Mouse (Mus musculus) hindbrain, embryonic 14.5 days (tissue): ENCODE results near the gene G6pdx. TPM values are rescaled to one million over a fixed set of nuclear protein-coding genes. Genes with fewer than 3 reads are reported as not detected.

Experiments
- ATAC-seq: fragments of 200-750 bp; cut with Nextera tagmentation; 2 replicates; pipeline ENCODE4 v1.8.0; 2017; ENCODE audit warnings: moderate number of reproducible peaks, mild to moderate bottlenecking, moderate TSS enrichment, moderate library complexity; ENCODE audit not compliant: low FRiP score
- DNase-seq: peaks from one replicate; pipeline ENCODE4 v3.0.0-alpha.2; 2015; ENCODE audit warnings: low spot score
- H3K27ac ChIP-seq: fragments of 300-500 bp; sonication (generic); 2 replicates; pipeline ENCODE4 v1.5.1; 2014; ENCODE audit warnings: mild to moderate bottlenecking, moderate library complexity
- H3K27me3 ChIP-seq: fragments of 300-500 bp; sonication (generic); 2 replicates; pipeline ENCODE4 v1.6.1; 2014; ENCODE audit warnings: mild to moderate bottlenecking, low read length, mixed read lengths; ENCODE audit not compliant: control insufficient read depth, insufficient read depth
- H3K36me3 ChIP-seq: fragments of 300-500 bp; sonication (generic); replicated peaks from 2 replicates; pipeline ENCODE4 v1.6.1; 2014; ENCODE audit not compliant: control insufficient read depth, insufficient read depth
- H3K4me1 ChIP-seq: fragments of 300-500 bp; sonication (generic); replicated peaks from 2 replicates; pipeline ENCODE4 v1.6.1; 2014; ENCODE audit warnings: antibody characterized with exemption, low read length, mixed read lengths; ENCODE audit not compliant: control insufficient read depth, insufficient read depth
- H3K4me2 ChIP-seq: fragments of 300-500 bp; sonication (generic); replicated peaks from 2 replicates; pipeline ENCODE4 v1.6.1; 2014; ENCODE audit warnings: mild to moderate bottlenecking, moderate library complexity
- H3K4me3 ChIP-seq: fragments of 300-500 bp; sonication (generic); replicated peaks from 2 replicates; pipeline ENCODE4 v1.5.1; 2014; ENCODE audit warnings: mild to moderate bottlenecking, low read length
- H3K9ac ChIP-seq: fragments of 300-500 bp; sonication (generic); 2 replicates; pipeline ENCODE4 v1.6.1; 2014
- H3K9me3 ChIP-seq: fragments of 300-500 bp; sonication (generic); 2 replicates; pipeline ENCODE4 v1.6.1; 2016; ENCODE audit warnings: low read length; ENCODE audit not compliant: control insufficient read depth
- WGBS: fragments of 180-500 bp; shearing (Covaris S2); extraction: QIAGEN DNeasy Blood & Tissue Kit; methylation state at CpG from one replicate; pipeline ENCODE4 v1.1.7; 2014; 5-methylcytosine and 5-hydroxymethylcytosine counted together
- polyA plus RNA-seq: library from polyadenylated mRNA; unstranded; fragments of >200 nt; fragmentation: Nextera tagmentation; extraction: Ambion mirVana; gene quantifications from 2 replicates; pipeline ENCODE4 v1.2.1, GENCODE M21; 2014

The G6pdx gene
- polyA plus RNA-seq, 1 experiment from 2014 or later: 48.8 TPM

- peak overlapping the region; percentile 63 for H3K4me2 ChIP-seq
- H3K9me3 ChIP-seq: no peaks in the 10 kb centered on the region
- no peaks in the 10 kb centered on the region; the same call in 1 of the 2 replicates for H3K36me3 ChIP-seq
- peak overlapping the region; percentile 84 for H3K9ac ChIP-seq
- H3K27me3 ChIP-seq: no peaks in the 10 kb centered on the region
- H3K4me3 ChIP-seq: peak overlapping the region; percentile 58
- peaks cover 10% of the 10 kb centered on the region; the same call in 1 of the 2 replicates for H3K4me1 ChIP-seq
- ATAC-seq: no peak
- peak overlapping the region; percentile 82; the same call in 1 of the 2 replicates for H3K27ac ChIP-seq
- no peak for DNase-seq
- 66% methylated on average over 10 of the region's 10 CpGs for whole genome bisulfite sequencing
These were observed 61.5 kb downstream of the G6pdx start for GRCm38 (mm10) chrX:74367512-74367911.

Other genes starting within 250 kb of the G6pdx start
- gene Flna, start 179.4 kb downstream of the G6pdx start, polyA plus RNA-seq: 92.7 and 100.0 TPM in 2 replicates
- gene Emd, start 174.5 kb downstream of the G6pdx start, polyA plus RNA-seq: 14.7 and 17.0 TPM in 2 replicates
- 484 and 540 TPM in 2 replicates for gene Rpl10, start 158.4 kb downstream of the G6pdx start, polyA plus RNA-seq
- 48.4 and 56.5 TPM in 2 replicates for gene Taz, start 147.3 kb downstream of the G6pdx start, polyA plus RNA-seq
- gene Dnase1l1, start 146.9 kb downstream of the G6pdx start, polyA plus RNA-seq: 3.0 and 3.6 TPM in 2 replicates
- 248 and 297 TPM in 2 replicates for gene Atp6ap1, start 132.1 kb downstream of the G6pdx start, polyA plus RNA-seq
- 781 and 862 TPM in 2 replicates for gene Gdi1, start 124.2 kb downstream of the G6pdx start, polyA plus RNA-seq
- 45.3 and 46.8 TPM in 2 replicates for gene Fam50a, start 116.2 kb downstream of the G6pdx start, polyA plus RNA-seq
- 44.5 and 45.6 TPM in 2 replicates for gene Plxna3, start 100.1 kb downstream of the G6pdx start, polyA plus RNA-seq
- gene Lage3, start 75.6 kb downstream of the G6pdx start, polyA plus RNA-seq: 64.0 and 87.6 TPM in 2 replicates
- gene Ubl4a, start 56.0 kb downstream of the G6pdx start, polyA plus RNA-seq: 68.4 and 74.3 TPM in 2 replicates
- 7.1 and 9.5 TPM in 2 replicates for gene Slc10a3, start 55.8 kb downstream of the G6pdx start, polyA plus RNA-seq
- gene Fam3a, start 35.9 kb downstream of the G6pdx start, polyA plus RNA-seq: 33.2 and 36.0 TPM in 2 replicates
- 17.8 and 21.5 TPM in 2 replicates for gene Ikbkg, start 35.9 kb downstream of the G6pdx start, polyA plus RNA-seq
- not detected in 2 replicates for gene Gm6880, start 52.2 kb upstream of the G6pdx start, polyA plus RNA-seq
- not detected in 2 replicates for gene Olfr1326-ps1, start 145.7 kb upstream of the G6pdx start, polyA plus RNA-seq
- not detected in 2 replicates for gene Olfr1325, start 163.5 kb upstream of the G6pdx start, polyA plus RNA-seq
- gene Gm5640, start 216.4 kb upstream of the G6pdx start, polyA plus RNA-seq: 0.10 and 0.41 TPM in 2 replicates